11 mouse cellular contexts compared by ENCODE assay signal in the genomic region with DNA sequence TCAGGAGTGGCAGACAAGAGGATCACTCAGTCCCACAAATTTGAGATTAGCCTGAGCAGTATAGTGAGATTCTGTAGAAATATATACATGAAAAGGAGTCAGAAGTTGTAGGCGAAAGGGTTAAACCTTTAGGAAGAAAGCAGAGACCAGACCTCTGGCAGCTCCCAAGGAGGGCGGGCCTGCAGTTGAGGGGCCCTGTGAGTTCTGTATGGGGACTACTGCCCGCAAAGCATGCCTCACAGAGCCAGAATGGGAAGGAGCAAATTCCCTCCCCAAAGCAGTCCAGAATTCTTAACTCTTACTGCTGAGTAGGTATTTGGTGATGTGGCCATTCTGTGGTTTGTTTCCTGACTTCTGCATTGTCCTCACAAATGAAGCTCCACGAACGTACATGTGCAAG. TPM values are rescaled to one million over a fixed set of nuclear protein-coding genes. Genes with fewer than 3 reads are reported as not detected.
DNase-seq lines count a peak whose midpoint lies in the region; ATAC-seq and TF ChIP-seq lines count a peak whose summit lies in the region.
"Had no signal": no experiment of that assay in that cellular context is flagged by ENCODE, and none has a peak within 500 bp of the region (broad histone marks: within the 10 kb centered on the region; RNA-seq: fewer than 3 reads in every experiment).

No protein-coding gene starts in this region.

- TF ChIP-seq EP300 in heart, adult 2 months (IDR thresholded peaks at IDR 0.05; ENCODE audit: insufficient read depth, low read depth, low read length) = no peak

- peak overlapping the region; percentile 49 for H3K4me2 ChIP-seq in heart, embryonic 12.5 days
- no peak overlapping the region for H3K4me2 ChIP-seq in midbrain, embryonic 11.5 days
- no peak overlapping the region for H3K4me2 ChIP-seq in midbrain, postnatal 0 days (ENCODE audit: low read depth, low read length, poor library complexity, severe bottlenecking)
- peak overlapping the region; percentile 38 for H3K4me2 ChIP-seq in stomach, embryonic 15.5 days
- H3K4me2 ChIP-seq: midbrain, embryonic 12.5 days had no signal

- H3K9ac ChIP-seq in heart, embryonic 12.5 days = peak overlapping the region; percentile 59
- H3K9ac ChIP-seq in heart, adult 2 months (ENCODE audit: low read depth, low read length) = no peak overlapping the region
- H3K9ac ChIP-seq in midbrain, embryonic 11.5 days (ENCODE audit: low read length) = no peak overlapping the region
- no peak overlapping the region for H3K9ac ChIP-seq in midbrain, postnatal 0 days (replicated peaks; ENCODE audit: low read length, poor library complexity, severe bottlenecking)
- no peak overlapping the region for H3K9ac ChIP-seq in stomach, embryonic 15.5 days
- H3K9ac ChIP-seq: midbrain, embryonic 12.5 days had no signal

- H3K27me3 ChIP-seq in heart, embryonic 12.5 days (replicated peaks) = no peaks in the 10 kb centered on the region
- H3K27me3 ChIP-seq in heart, adult 2 months (ENCODE audit: control insufficient read depth, insufficient read depth, low read length) = no peaks in the 10 kb centered on the region
- no peaks in the 10 kb centered on the region for H3K27me3 ChIP-seq in midbrain, embryonic 11.5 days (ENCODE audit: control insufficient read depth, insufficient read depth, low read length)
- H3K27me3 ChIP-seq in midbrain, postnatal 0 days (ENCODE audit: insufficient read depth, low read length) = no peaks in the 10 kb centered on the region
- no peaks in the 10 kb centered on the region for H3K27me3 ChIP-seq in limb, embryonic 10.5 days (ENCODE audit: low read depth, poor library complexity, severe bottlenecking)
- no peaks in the 10 kb centered on the region for H3K27me3 ChIP-seq in stomach, embryonic 15.5 days (replicated peaks)
- H3K27me3 ChIP-seq: midbrain, embryonic 12.5 days had no signal

- H3K9me3 ChIP-seq in heart, embryonic 12.5 days (replicated peaks) = no peaks in the 10 kb centered on the region
- H3K9me3 ChIP-seq in midbrain, embryonic 11.5 days (ENCODE audit: control insufficient read depth, low read length) = no peaks in the 10 kb centered on the region
- H3K9me3 ChIP-seq in midbrain, postnatal 0 days (ENCODE audit: low read length) = no peaks in the 10 kb centered on the region
- no peaks in the 10 kb centered on the region for H3K9me3 ChIP-seq in limb, embryonic 10.5 days (replicated peaks)
- no peaks in the 10 kb centered on the region for H3K9me3 ChIP-seq in stomach, embryonic 15.5 days
- H3K9me3 ChIP-seq: midbrain, embryonic 12.5 days had no signal

- peaks cover 65% of the 10 kb centered on the region for H3K4me1 ChIP-seq in heart, embryonic 12.5 days (replicated peaks)
- H3K4me1 ChIP-seq in heart, adult 2 months (ENCODE audit: control insufficient read depth, insufficient read depth, low read length) = peaks cover 26% of the 10 kb centered on the region
- H3K4me1 ChIP-seq in midbrain, embryonic 11.5 days (ENCODE audit: control insufficient read depth, insufficient read depth, low read length) = no peaks in the 10 kb centered on the region
- no peaks in the 10 kb centered on the region for H3K4me1 ChIP-seq in midbrain, postnatal 0 days (ENCODE audit: insufficient read depth, low read length)
- peaks cover 40% of the 10 kb centered on the region for H3K4me1 ChIP-seq in limb, embryonic 10.5 days
- H3K4me1 ChIP-seq in stomach, embryonic 15.5 days = peaks cover 46% of the 10 kb centered on the region

- H3K36me3 ChIP-seq in heart, embryonic 12.5 days = peaks cover 36% of the 10 kb centered on the region
- peaks cover 19% of the 10 kb centered on the region for H3K36me3 ChIP-seq in heart, adult 2 months (ENCODE audit: control insufficient read depth, insufficient read depth, low read length)
- H3K36me3 ChIP-seq in midbrain, embryonic 11.5 days (ENCODE audit: control insufficient read depth, insufficient read depth, low read length) = no peaks in the 10 kb centered on the region
- no peaks in the 10 kb centered on the region for H3K36me3 ChIP-seq in midbrain, postnatal 0 days (ENCODE audit: insufficient read depth, low read length)
- H3K36me3 ChIP-seq in limb, embryonic 10.5 days = peaks cover 59% of the 10 kb centered on the region
- peaks cover 4% of the 10 kb centered on the region; the same call in 1 of the 2 replicates for H3K36me3 ChIP-seq in stomach, embryonic 15.5 days
- H3K36me3 ChIP-seq: midbrain, embryonic 12.5 days had no signal

- no peak for TF ChIP-seq CTCF in heart, adult 2 months (IDR thresholded peaks at IDR 0.05)
- TF ChIP-seq CTCF in midbrain, postnatal 0 days (IDR thresholded peaks at IDR 0.05) = no peak

- TF ChIP-seq POLR2A in heart, adult 2 months (IDR thresholded peaks at IDR 0.05; ENCODE audit: insufficient read depth, low read depth, low read length) = no peak

- H3K27ac ChIP-seq in heart, embryonic 12.5 days (ENCODE audit: poor library complexity, severe bottlenecking) = peak overlapping the region; percentile 95
- no peak overlapping the region; the same call in 1 of the 2 replicates for H3K27ac ChIP-seq in heart, adult 2 months
- no peak overlapping the region for H3K27ac ChIP-seq in midbrain, embryonic 11.5 days (ENCODE audit: low read depth, low read length)
- no peak overlapping the region for H3K27ac ChIP-seq in midbrain, postnatal 0 days (ENCODE audit: low read depth, low read length)
- H3K27ac ChIP-seq in limb, embryonic 10.5 days = peak overlapping the region; percentile 81
- H3K27ac ChIP-seq in stomach, embryonic 15.5 days = peak overlapping the region; percentile 91
- H3K27ac ChIP-seq: midbrain, embryonic 12.5 days had no signal

- H3K79me2 ChIP-seq in heart, adult 2 months (replicated peaks; ENCODE audit: control insufficient read depth, insufficient read depth, low read length) = no peaks in the 10 kb centered on the region; the same call in 1 of the 2 replicates

- DNase-seq in heart, adult 2 months = no peak
- peak; percentile 84 for DNase-seq in midbrain, embryonic 11.5 days (ENCODE audit: low spot score, missing footprints)
- DNase-seq in midbrain, postnatal 0 days (ENCODE audit: low spot score) = no peak
- DNase-seq in limb, embryonic 10.5 days (ENCODE audit: low spot score) = peak; percentile 57
- no peak for DNase-seq in thymus, postnatal 25 days
- DNase-seq in gastrocnemius, postnatal 25 days = no peak
- DNase-seq: kidney, adult 9 months; right cerebral cortex, postnatal 14 days had no signal

- ATAC-seq in heart, embryonic 12.5 days (ENCODE audit: insufficient number of reproducible peaks, low FRiP score) = peak; percentile 53; the same call in 1 of the 2 replicates
- no peak for ATAC-seq in midbrain, embryonic 11.5 days (ENCODE audit: low FRiP score)
- no peak for ATAC-seq in midbrain, postnatal 0 days (ENCODE audit: low FRiP score)
- ATAC-seq in stomach, embryonic 15.5 days (ENCODE audit: insufficient read depth, low FRiP score, low read depth) = peak; percentile 81

- no peak overlapping the region for H3K4me3 ChIP-seq in heart, embryonic 12.5 days
- no peak overlapping the region for H3K4me3 ChIP-seq in heart, adult 2 months
- H3K4me3 ChIP-seq in midbrain, embryonic 11.5 days (ENCODE audit: low read depth, low read length) = no peak overlapping the region
- no peak overlapping the region for H3K4me3 ChIP-seq in midbrain, postnatal 0 days (ENCODE audit: low read depth, low read length)
- H3K4me3 ChIP-seq in limb, embryonic 10.5 days = peak overlapping the region; percentile 5
- no peak overlapping the region for H3K4me3 ChIP-seq in stomach, embryonic 15.5 days (replicated peaks)
- H3K4me3 ChIP-seq: midbrain, embryonic 12.5 days had no signal

- intact Hi-C loops in heart, adult 2 months (cut with DNase I) = no loop called here

- 24% methylated on average over 5 of the region's 5 CpGs for WGBS in heart, embryonic 12.5 days
- whole genome bisulfite sequencing in heart, adult 2 months = 53% methylated on average over 5 of the region's 5 CpGs
- WGBS in midbrain, embryonic 11.5 days = 53% methylated on average over 5 of the region's 5 CpGs
- 57% methylated on average over 5 of the region's 5 CpGs for WGBS in midbrain, postnatal 0 days
- 45% methylated on average over 5 of the region's 5 CpGs for WGBS in limb, embryonic 10.5 days
- 8% methylated on average over 5 of the region's 5 CpGs for WGBS in stomach, embryonic 15.5 days

RNA-seq across cellular contexts. Expression of a gene that starts 11.6 kb away (rescaled TPM):
- 293 and 312 TPM in 2 replicates for polyA plus RNA-seq in heart, embryonic 12.5 days (2016; fragmentation: Nextera tagmentation; extraction: Ambion mirVana)
- 100 to 1,000 TPM in 1 of 2 experiments, 10 to 100 TPM in 1; 98.9 to 116 TPM for total RNA-seq in heart, adult 2 months (2021)
- 34.0 and 53.7 TPM in 2 replicates for polyA plus RNA-seq in heart, adult 2 months (2012; rRNA removed)
- polyA plus RNA-seq in midbrain, embryonic 11.5 days (2014; fragmentation: Nextera tagmentation; extraction: Ambion mirVana) = 13.3 and 14.9 TPM in 2 replicates
- 31.7 and 44.2 TPM in 2 replicates for total RNA-seq in midbrain, postnatal 0 days (2014; rRNA removed)
- 5.0 and 5.4 TPM in 2 replicates for polyA plus RNA-seq in midbrain, postnatal 0 days (2015; fragmentation: Nextera tagmentation; extraction: Ambion mirVana)
- 30.3 and 35.6 TPM in 2 replicates for polyA plus RNA-seq in limb, embryonic 10.5 days (2016; fragmentation: Nextera tagmentation; extraction: Ambion mirVana)
- 35.1 and 36.1 TPM in 2 replicates for polyA plus RNA-seq in stomach, embryonic 15.5 days (2015; fragmentation: Nextera tagmentation; extraction: Ambion mirVana)
- total RNA-seq in gastrocnemius, postnatal 25 days (2021) = 10 to 100 TPM; 44.6 to 45.8 TPM

Comparison
In these comparisons a context has a peak if more than half of its experiments do, and no peak if none do; other contexts are left out.
1. H3K27ac ChIP-seq: peak in heart, embryonic 12.5 days (single experiment), limb, embryonic 10.5 days (single experiment) and stomach, embryonic 15.5 days (single experiment); none in heart, adult 2 months (single experiment), midbrain, embryonic 11.5 days (single experiment) and midbrain, postnatal 0 days (single experiment).
2. DNase-seq: peak in midbrain, embryonic 11.5 days (single experiment) and limb, embryonic 10.5 days (single experiment); none in heart, adult 2 months (0 of 2), midbrain, postnatal 0 days (single experiment), thymus, postnatal 25 days (single experiment) and gastrocnemius, postnatal 25 days (single experiment).
3. ATAC-seq: peak in heart, embryonic 12.5 days (single experiment) and stomach, embryonic 15.5 days (single experiment); none in midbrain, embryonic 11.5 days (single experiment) and midbrain, postnatal 0 days (single experiment).
4. H3K4me2 ChIP-seq: peak in heart, embryonic 12.5 days (single experiment) and stomach, embryonic 15.5 days (single experiment); none in midbrain, embryonic 11.5 days (single experiment) and midbrain, postnatal 0 days (single experiment).